Mouse (Mus musculus) E14TG2a.4 (cell line): ENCODE results near the gene Cdh20.

Experiments used
- H3K27me3 ChIP-seq: 2 replicates; pipeline ENCODE4 v1.6.1; 2014; ENCODE audit warnings: low read length, control low read depth; ENCODE audit not compliant: insufficient read depth
- H3K36me3 ChIP-seq: 2 replicates; pipeline ENCODE4 v1.6.1; 2014; ENCODE audit warnings: low read length, control low read depth; ENCODE audit not compliant: insufficient read depth
- H3K4me1 ChIP-seq: replicated peaks from 2 replicates; pipeline ENCODE4 v1.6.1; 2014; ENCODE audit warnings: low read depth, low read length, control low read depth
- H3K4me3 ChIP-seq: replicated peaks from 2 replicates; pipeline ENCODE4 v1.5.1; 2014; ENCODE audit warnings: mild to moderate bottlenecking, low read length
- H3K9me3 ChIP-seq: 2 replicates; pipeline ENCODE4 v1.6.1; 2014; ENCODE audit warnings: low read length, control low read depth
- CTCF ChIP-seq: conservative IDR thresholded peaks from 2 replicates; pipeline ENCODE4 v1.5.1; 2014; ENCODE audit warnings: low read length
- NANOG ChIP-seq: IDR thresholded peaks from 2 replicates; pipeline ENCODE4 v1.6.1; 2014; ENCODE audit warnings: borderline replicate concordance, low read length, mixed read lengths
- POU5F1 ChIP-seq: IDR thresholded peaks from 2 replicates; pipeline ENCODE4 v1.6.1; 2014; ENCODE audit warnings: low read length, borderline replicate concordance

Gene Cdh20

GRCm38 (mm10) chr1:104848256-104848919 lies 80.1 kb downstream of the Cdh20 start:
- TF ChIP-seq CTCF: no peak
- no peak for TF ChIP-seq NANOG
- TF ChIP-seq POU5F1: no peak
- Histone ChIP-seq H3K27me3 (no peaks in the 10 kb centered on the region), H3K36me3 (no peaks in the 10 kb centered on the region), H3K4me3 (no peak overlapping the region), H3K9me3 (no peaks in the 10 kb centered on the region), H3K4me1 (peaks cover 3% of the 10 kb centered on the region; the same call in 1 of the 2 replicates)

GRCm38 (mm10) chr1:104848920-104849272 lies 80.6 kb downstream of the Cdh20 start:
- H3K9me3 ChIP-seq: no peaks in the 10 kb centered on the region
- peaks cover 3% of the 10 kb centered on the region; the same call in 1 of the 2 replicates for H3K4me1 ChIP-seq
- TF ChIP-seq CTCF (no peak), POU5F1 (no peak), NANOG (no peak; the same call in 1 of the 2 replicates)
- no peak overlapping the region for H3K4me3 ChIP-seq
- no peaks in the 10 kb centered on the region for H3K27me3 ChIP-seq
- H3K36me3 ChIP-seq: no peaks in the 10 kb centered on the region

- TF ChIP-seq CTCF (no peak), NANOG (no peak), POU5F1 (no peak)
- H3K36me3 ChIP-seq: no peaks in the 10 kb centered on the region
- H3K4me3 ChIP-seq: no peak overlapping the region
- H3K4me1 ChIP-seq: no peaks in the 10 kb centered on the region
- no peaks in the 10 kb centered on the region for H3K9me3 ChIP-seq
- no peaks in the 10 kb centered on the region for H3K27me3 ChIP-seq
Measured at GRCm38 (mm10) chr1:104877384-104877783, 109.1 kb downstream of the Cdh20 start.

DNA sequence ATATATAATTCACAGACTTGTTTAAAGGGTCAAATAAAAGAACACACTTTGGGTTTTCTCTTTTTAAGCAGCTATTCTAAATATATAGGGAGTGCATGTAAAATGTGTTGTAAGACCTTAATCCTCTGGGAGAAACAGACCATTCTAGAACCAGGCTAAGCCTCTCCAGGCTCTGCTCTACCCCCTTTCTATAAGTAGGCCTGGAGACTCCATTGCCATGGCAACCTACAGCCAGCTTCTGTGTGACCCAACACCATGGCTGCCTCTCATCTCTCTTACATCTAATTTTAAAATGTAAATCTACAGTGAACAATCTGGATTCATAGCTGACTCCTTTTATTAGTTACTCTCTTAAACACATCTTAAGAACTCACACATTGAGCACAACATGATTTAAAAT lies 133.5 kb downstream of the Cdh20 start:
- Histone ChIP-seq H3K4me3 (no peak overlapping the region), H3K4me1 (no peaks in the 10 kb centered on the region), H3K36me3 (no peaks in the 10 kb centered on the region), H3K9me3 (no peaks in the 10 kb centered on the region), H3K27me3 (no peaks in the 10 kb centered on the region)
- TF ChIP-seq CTCF (no peak), NANOG (no peak), POU5F1 (no peak)

DNA sequence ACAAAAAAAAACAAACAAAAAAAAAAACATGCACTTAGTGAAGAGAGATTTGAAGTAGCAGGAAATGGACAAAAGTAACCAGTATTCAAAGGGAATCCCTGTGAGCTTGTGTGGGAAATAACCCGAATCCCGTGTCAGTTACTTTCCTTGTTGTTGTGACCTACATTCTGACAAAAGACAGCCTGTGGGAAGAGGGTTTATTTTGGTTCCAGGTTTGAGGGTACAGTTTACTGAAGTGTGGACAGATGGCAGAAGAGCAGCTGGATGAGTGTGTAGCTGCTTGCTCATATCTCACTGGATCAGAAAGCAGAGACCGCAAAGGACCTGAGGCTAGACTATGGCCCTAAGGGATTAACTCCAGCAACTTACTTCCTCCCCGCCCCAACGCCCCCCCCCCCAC lies 135.1 kb downstream of the Cdh20 start:
- Histone ChIP-seq H3K9me3 (no peaks in the 10 kb centered on the region), H3K27me3 (no peaks in the 10 kb centered on the region), H3K36me3 (no peaks in the 10 kb centered on the region), H3K4me1 (no peaks in the 10 kb centered on the region), H3K4me3 (no peak overlapping the region)
- TF ChIP-seq NANOG: no peak
- no peak for TF ChIP-seq POU5F1
- TF ChIP-seq CTCF: no peak

GRCm38 (mm10) chr1:104912407-104912806 lies 144.1 kb downstream of the Cdh20 start:
- H3K4me3 ChIP-seq: no peak overlapping the region
- H3K9me3 ChIP-seq: no peaks in the 10 kb centered on the region
- H3K4me1 ChIP-seq: no peaks in the 10 kb centered on the region
- H3K27me3 ChIP-seq: no peaks in the 10 kb centered on the region
- H3K36me3 ChIP-seq: no peaks in the 10 kb centered on the region
- no peak for TF ChIP-seq NANOG
- TF ChIP-seq POU5F1: no peak
- no peak for TF ChIP-seq CTCF

GRCm38 (mm10) chr1:104916507-104916906 lies 148.2 kb downstream of the Cdh20 start:
- Histone ChIP-seq H3K4me1 (no peaks in the 10 kb centered on the region), H3K36me3 (no peaks in the 10 kb centered on the region), H3K9me3 (no peaks in the 10 kb centered on the region), H3K4me3 (no peak overlapping the region), H3K27me3 (no peaks in the 10 kb centered on the region)
- TF ChIP-seq POU5F1: no peak

DNA sequence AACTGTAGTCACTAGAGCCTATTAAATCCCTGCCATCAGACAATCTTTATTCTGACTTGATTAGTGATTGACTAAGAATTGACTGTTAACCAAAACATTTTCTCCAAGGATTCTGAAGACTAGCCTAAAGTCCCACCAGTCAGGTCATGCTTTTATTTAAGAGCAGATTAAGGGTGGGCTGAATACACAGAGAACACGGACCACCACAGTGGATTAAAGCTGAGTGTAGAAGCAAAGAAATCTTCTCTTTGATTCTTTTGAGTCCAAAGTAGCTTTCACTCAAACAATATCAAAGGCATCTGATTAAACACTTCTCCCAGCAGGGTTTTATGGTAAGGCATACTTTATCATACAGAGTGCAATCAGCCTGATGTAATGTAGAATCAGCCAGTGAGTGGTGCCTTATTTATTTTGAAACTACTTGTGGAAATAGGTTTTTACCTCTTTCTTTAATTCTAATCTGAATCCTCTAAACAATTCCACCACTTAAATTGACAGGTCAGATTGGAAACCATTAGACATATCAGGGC lies 149.0 kb downstream of the Cdh20 start:
- no peak overlapping the region for H3K4me3 ChIP-seq
- TF ChIP-seq CTCF (no peak), POU5F1 (no peak), NANOG (no peak)

GRCm38 (mm10) chr1:104933051-104933450 lies 164.7 kb downstream of the Cdh20 start:
- TF ChIP-seq NANOG (no peak), CTCF (no peak), POU5F1 (no peak)
- Histone ChIP-seq H3K27me3 (no peaks in the 10 kb centered on the region), H3K4me1 (no peaks in the 10 kb centered on the region), H3K9me3 (no peaks in the 10 kb centered on the region), H3K36me3 (no peaks in the 10 kb centered on the region), H3K4me3 (no peak overlapping the region)

More for the DNA sequence above, 149.0 kb downstream of the Cdh20 start:
- no peaks in the 10 kb centered on the region for H3K4me1 ChIP-seq
- no peaks in the 10 kb centered on the region for H3K9me3 ChIP-seq
- no peaks in the 10 kb centered on the region for H3K27me3 ChIP-seq
- H3K36me3 ChIP-seq: no peaks in the 10 kb centered on the region
